Mouse (Mus musculus) left cerebral cortex, adult 18-20 months (tissue): ENCODE measurements around the gene Clpsl2. TPM values are rescaled to one million over a fixed set of nuclear protein-coding genes. Genes with fewer than 3 reads are reported as not detected.

Source experiments
- microRNA-seq, 2 experiments: library from miRNA; unstranded; fragments of <30 nt; microRNA quantifications; one replicate each; pipeline ENCODE4 v1.2.0; 2021
- total RNA-seq, 2 experiments: library from RNA; stranded (reverse); gene quantifications; 2 replicates each; pipeline ENCODE4 v1.2.3; 2021

The Clpsl2 gene
- total RNA-seq, 2 experiments from 2014 or later, result not detected

Small RNA genes lying within 50 kb of the gene (microRNA-seq; reads per million reads assigned to microRNA genes)
- gene Gm25195, result 0 reads per million in 2 experiments
- 0 reads per million in 2 experiments for gene Mir6969

Other genes starting within 250 kb of the Clpsl2 start
- 10 to 100 TPM; 25.4 to 25.5 TPM for gene Fance, start 235.9 kb upstream of the Clpsl2 start, total RNA-seq
- gene Rpl10a, start 220.9 kb upstream of the Clpsl2 start, total RNA-seq, result 100 to 1,000 TPM; 322 to 334 TPM
- 1 to 10 TPM; 2.3 to 2.5 TPM for gene Tead3, start 198.6 kb upstream of the Clpsl2 start, total RNA-seq
- gene Tulp1, start 184.2 kb upstream of the Clpsl2 start, total RNA-seq, result not detected
- gene Fkbp5, start 31.9 kb upstream of the Clpsl2 start, total RNA-seq, result 10 to 100 TPM; 37.8 to 42.8 TPM
- gene Armc12, start 18.6 kb upstream of the Clpsl2 start, total RNA-seq, result not detected
- gene Clps, start 11.4 kb downstream of the Clpsl2 start, total RNA-seq, result not detected
- 1 to 10 TPM; 3.6 to 4.1 TPM for gene Lhfpl5, start 26.2 kb downstream of the Clpsl2 start, total RNA-seq
- 100 to 1,000 TPM; 106 to 114 TPM for gene Srpk1, start 73.3 kb downstream of the Clpsl2 start, total RNA-seq
- 1 to 10 TPM; 6.5 to 9.5 TPM for gene Slc26a8, start 140.8 kb downstream of the Clpsl2 start, total RNA-seq
- 10 to 100 TPM; 83.5 to 88.7 TPM for gene Mapk14, start 141.9 kb downstream of the Clpsl2 start, total RNA-seq
- gene AC170998.1, start 176.7 kb downstream of the Clpsl2 start, total RNA-seq, result 1 to 10 TPM; 2.8 TPM
- 1 to 10 TPM; 1.7 to 4.3 TPM for gene Mapk13, start 219.9 kb downstream of the Clpsl2 start, total RNA-seq